Mouse (Mus musculus): Measurements from ENCODE around the gene Ccdc184.

Gene Ccdc184

DNA sequence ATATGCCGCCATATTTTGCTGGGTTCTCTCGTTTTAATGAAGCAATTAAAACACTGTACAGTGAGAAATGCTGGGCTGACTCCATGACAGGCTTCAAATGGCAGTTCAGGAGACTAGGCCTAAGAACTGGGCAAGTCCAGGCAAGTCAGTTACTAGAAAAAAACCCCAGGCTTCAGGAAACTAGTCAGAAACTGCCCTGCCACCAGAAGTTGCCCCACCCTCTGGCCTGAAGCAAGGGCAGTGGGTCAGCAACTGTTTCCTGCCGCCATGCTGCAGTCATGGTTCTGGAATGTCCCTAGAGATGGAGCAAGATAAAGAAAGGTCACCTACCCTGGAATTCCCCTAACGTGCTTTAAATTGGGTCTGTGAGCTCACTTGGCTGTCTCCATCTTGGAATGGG lies 11.0 kb upstream of the Ccdc184 start:
- WGBS = 79% methylated on average over 4 of the region's 4 CpGs

DNA sequence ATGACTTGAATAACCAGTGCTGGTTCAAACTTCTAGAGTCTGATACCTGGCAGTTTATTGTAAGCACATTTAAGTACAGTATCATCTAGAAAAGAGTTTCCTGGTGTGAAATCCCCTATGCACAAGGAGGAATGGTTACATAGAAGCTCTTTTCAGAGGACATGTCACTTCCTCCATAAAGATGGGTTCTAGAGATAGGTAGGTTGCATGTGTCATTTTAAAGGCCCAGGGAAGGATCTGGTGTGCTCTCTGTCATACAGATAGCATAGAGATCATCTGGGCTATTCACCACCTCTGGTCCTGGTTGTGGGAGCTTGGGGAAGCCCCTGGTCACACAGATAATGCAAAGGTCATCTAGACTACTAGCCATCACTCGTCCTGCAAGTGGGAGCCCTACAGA lies 9.7 kb upstream of the Ccdc184 start:
- WGBS = 85% methylated on average over 1 of the region's 1 CpGs

DNA sequence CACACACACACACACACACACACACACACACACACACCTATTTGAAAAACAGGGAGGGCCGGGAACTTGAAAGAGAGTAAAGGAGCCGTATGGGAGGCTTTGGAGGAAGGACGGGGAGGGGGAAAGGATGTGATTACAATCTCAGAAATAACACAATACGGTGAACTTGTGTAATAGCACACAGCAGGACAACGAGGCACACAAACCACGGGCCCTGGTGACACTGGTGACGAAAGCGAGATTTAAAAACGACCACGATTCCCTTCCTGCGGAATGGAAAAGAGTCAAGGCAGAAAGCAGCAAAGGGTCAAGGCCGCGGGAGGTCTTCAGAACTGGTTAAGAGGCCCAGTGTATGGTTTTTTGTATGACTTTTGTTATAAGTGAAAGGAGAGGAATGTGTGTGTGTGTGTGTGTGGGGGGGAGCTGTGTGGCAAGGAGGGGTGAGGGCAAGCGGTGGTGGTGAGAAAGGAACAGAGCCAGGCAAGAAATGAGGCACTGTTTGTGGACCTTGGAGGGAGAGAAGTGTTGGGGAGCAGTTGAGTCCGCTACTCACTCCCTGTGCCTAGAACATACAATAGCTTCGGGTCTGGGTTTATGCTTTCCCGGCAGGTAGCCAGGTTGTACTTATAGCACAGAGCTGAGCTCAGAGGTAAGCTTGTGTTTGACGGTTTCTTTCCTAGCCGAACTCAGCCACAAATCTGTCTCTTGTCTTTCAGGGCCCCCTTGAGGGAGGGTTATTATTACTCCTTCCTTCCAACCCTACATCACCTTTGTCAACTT lies 5.7 kb upstream of the Ccdc184 start:
- 69% methylated on average over 19 of the region's 19 CpGs for WGBS

- 69% methylated on average over 4 of the region's 4 CpGs for WGBS
Measured at GRCm38 (mm10) chr15:98162561-98162960, 4.4 kb upstream of the Ccdc184 start.

- 86% methylated on average over 5 of the region's 5 CpGs for WGBS
Measured at GRCm38 (mm10) chr15:98165525-98165924, 1.4 kb upstream of the Ccdc184 start, which contains the start of gene Asb8. Gene Asb8, minus strand, starts transcription at chr15:98165625.

DNA sequence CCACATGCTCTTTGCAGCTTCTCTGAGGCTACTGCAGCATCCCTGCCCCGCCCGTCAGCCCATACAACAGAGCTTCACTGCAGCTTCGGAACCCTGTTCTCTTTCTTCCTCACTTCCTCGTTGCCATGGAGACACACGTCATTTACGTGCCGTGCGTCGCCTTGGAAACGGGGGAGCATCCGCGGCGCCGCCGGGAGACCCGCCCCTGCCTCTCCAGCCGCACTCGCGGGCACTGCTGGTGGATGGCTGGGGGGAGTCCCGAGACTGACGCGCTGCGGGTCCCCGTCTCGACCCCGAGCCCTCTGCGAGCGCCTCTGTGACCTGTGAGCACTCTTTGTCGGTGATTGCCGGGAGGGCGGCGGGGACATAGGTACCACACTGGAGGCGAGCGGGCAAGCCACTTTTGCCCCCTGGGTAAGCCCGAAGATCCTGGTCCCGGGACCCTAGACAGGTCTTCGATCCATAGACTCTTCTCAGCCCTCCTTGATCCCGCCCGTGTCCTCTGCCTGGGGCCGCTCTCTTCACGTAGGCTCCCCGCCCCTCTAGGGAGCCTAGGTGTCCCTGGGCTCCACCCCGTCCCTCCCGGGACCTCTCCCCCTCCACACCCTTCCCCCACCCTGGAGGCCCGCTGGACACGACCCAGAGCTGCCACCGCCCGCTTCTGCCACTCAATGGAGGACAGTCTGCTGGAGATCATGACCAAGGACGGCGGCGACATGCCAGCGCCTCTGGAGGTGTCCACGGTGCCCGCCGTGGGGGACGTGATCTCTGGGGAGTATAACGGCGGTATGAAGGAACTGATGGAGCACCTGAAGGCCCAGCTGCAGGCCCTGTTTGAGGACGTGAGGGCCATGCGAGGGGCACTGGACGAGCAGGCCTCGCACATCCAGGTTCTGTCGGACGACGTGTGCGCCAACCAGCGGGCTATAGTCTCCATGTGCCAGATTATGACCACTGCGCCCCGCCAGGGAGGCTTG lies 975 bp downstream of the Ccdc184 start:
- 1% methylated on average over 69 of the region's 69 CpGs for WGBS

- WGBS = 11% methylated on average over 19 of the region's 19 CpGs
Measured at GRCm38 (mm10) chr15:98168622-98169004, 1.7 kb downstream of the Ccdc184 start.

DNA sequence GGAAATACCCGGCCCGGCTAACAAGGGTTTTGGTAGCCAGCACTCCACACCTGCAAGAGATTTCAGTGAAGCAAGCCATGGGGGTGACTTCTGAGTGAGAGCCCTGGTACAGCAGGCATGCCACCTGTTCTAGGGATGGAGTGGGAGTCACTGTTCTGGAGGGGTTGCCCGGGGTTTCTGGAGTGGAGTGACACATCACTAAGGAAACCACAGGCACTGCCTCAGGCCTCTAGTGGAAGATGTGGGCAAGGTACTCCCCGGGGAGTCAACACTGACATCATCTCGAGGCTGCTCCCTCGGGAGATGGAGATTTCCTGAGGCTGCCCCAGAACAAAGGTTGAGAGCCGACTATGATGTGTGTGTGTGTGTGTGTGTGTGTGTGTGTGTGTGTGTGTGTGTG lies 3.4 kb downstream of the Ccdc184 start:
- WGBS = 13% methylated on average over 7 of the region's 7 CpGs

DNA sequence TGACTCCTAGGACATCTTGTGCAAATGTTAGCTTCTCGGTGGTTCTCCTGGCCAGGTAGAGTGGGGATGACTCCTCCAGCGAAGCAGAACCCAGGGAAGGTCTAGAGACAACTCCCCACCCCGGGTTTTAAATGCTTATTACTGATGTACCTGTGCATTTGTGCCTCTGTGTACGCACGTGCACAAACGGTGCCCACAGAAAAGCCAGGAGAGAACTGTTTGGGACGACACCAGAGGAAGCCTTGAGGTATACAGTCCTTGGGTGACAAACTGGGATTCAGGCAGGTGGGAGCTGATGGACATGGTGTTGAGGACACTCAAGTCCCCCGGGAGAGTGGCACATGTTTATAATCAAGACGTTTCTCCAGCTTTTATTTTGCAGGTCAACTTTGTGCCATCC lies 4.0 kb downstream of the Ccdc184 start:
- WGBS = 49% methylated on average over 9 of the region's 9 CpGs

DNA sequence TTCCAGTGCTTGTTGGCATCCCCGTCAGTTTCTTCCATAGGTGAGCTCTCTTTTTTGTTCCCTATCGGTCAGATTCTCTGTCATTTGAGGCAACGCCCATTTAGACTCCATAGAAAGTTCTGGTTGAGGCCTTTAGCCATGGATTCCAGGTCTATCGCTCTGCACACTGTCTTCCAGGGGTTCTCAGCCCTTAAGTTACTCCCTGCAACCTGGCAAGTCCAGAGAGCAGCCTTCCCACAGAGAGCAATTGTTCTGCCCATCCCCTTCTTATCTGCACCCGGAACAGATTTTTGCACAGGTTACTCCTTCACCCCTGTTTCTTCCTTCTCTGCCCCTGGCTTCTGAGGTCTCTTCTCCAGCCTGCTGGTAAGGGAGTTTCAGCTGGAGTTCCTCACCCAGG lies 5.2 kb downstream of the Ccdc184 start:
- 64% methylated on average over 5 of the region's 5 CpGs for WGBS

DNA sequence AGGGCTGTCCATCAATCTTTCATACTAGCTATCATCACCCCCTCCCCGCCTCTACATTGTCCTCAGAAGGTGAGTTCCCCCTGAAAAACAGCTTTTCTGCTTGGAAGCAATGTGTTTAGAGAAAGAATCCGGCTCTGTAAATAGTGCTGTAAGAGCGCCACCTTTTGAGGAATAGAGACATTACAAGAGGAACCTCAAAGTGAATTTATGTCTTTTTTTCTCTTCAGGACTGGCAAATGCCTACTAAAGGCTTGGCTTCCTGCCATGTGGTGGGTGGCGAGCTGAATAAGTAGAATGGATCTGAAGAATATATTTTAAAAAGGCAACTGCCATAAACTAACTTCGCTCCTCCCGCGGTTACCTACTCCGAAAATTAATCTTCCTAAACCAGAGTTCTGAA lies 6.9 kb downstream of the Ccdc184 start:
- WGBS = 8% methylated on average over 8 of the region's 8 CpGs

- 77% methylated on average over 3 of the region's 3 CpGs for WGBS
Measured at GRCm38 (mm10) chr15:98177320-98177719, 10.4 kb downstream of the Ccdc184 start.

GRCm38 (mm10) chr15:98180567-98181131 lies 13.7 kb downstream of the Ccdc184 start:
- 7% methylated on average over 26 of the region's 26 CpGs for WGBS

- under 1% methylated on average over 30 of the region's 30 CpGs for WGBS
Measured at GRCm38 (mm10) chr15:98181132-98181711, 14.3 kb downstream of the Ccdc184 start.

- WGBS = 69% methylated on average over 12 of the region's 12 CpGs
Measured at GRCm38 (mm10) chr15:98181856-98182570, 15.1 kb downstream of the Ccdc184 start.

DNA sequence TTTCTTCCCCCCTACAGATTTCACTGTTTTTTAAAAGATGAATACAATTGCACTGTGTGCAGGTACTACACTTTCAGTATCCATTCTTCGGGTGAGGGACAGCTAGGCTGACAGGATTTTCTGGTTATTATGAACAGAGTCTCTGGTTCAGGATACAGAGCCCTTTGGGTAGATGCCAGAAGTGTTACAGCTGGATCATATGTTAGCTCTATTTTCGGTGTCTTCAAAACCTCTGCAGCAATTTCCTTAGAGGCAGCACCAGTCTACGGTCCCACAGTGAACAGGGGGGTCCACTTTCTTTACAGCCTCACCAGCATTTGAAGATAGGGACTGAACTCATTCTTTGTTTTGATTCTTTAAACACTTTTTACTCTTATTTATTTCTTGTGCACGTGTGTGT lies 17.5 kb downstream of the Ccdc184 start:
- 75% methylated on average over 4 of the region's 4 CpGs for WGBS

GRCm38 (mm10) chr15:98195442-98195841 lies 28.5 kb downstream of the Ccdc184 start, which contains the start of gene Olfr288:
Gene Olfr288, minus strand, starts transcription at chr15:98195542.
- WGBS = 73% methylated on average over 3 of the region's 3 CpGs

DNA sequence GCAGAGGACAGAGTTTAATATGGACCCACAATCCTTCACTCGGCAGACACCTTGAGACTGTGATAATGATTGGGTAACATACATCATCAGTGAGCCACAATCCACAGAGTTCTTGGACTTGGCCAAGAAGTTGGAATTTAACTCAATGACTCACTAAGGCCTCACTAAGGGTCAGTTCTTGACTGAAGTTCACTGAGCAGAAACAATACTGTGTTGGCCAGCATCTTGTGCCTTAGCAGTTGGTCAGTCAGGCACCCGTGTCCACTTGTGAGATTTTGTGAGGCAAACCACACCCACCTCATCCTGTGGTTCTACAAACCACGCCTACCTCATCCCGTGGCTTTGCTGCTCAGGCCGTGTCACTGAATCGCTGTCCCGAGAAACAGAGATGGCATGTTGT lies 42.7 kb downstream of the Ccdc184 start:
- 77% methylated on average over 7 of the region's 7 CpGs for WGBS

- WGBS = 72% methylated on average over 5 of the region's 5 CpGs
Measured at GRCm38 (mm10) chr15:98213336-98213870, 46.4 kb downstream of the Ccdc184 start.

- WGBS = 68% methylated on average over 5 of the region's 5 CpGs
Measured at GRCm38 (mm10) chr15:98214130-98214529, 47.2 kb downstream of the Ccdc184 start.

All from cerebral cortex, adult 2 months (tissue).